Mouse (Mus musculus) E14TG2a.4 (cell line): ENCODE measurements at regions not wholly inside any gene's neighbourhood (a gene's known extent, or its start where the extent isn't known, plus 50 kb on each side); places are given as distances from the start of the nearest gene placed in this dataset.

ENCODE experiments used
- H3K27me3 ChIP-seq: 2 replicates; pipeline ENCODE4 v1.6.1; 2014; ENCODE audit warnings: low read length, control low read depth; ENCODE audit not compliant: insufficient read depth
- H3K36me3 ChIP-seq: 2 replicates; pipeline ENCODE4 v1.6.1; 2014; ENCODE audit warnings: low read length, control low read depth; ENCODE audit not compliant: insufficient read depth
- H3K4me1 ChIP-seq: replicated peaks from 2 replicates; pipeline ENCODE4 v1.6.1; 2014; ENCODE audit warnings: low read depth, low read length, control low read depth
- H3K4me3 ChIP-seq: replicated peaks from 2 replicates; pipeline ENCODE4 v1.5.1; 2014; ENCODE audit warnings: mild to moderate bottlenecking, low read length
- H3K9me3 ChIP-seq: 2 replicates; pipeline ENCODE4 v1.6.1; 2014; ENCODE audit warnings: low read length, control low read depth
- CTCF ChIP-seq: conservative IDR thresholded peaks from 2 replicates; pipeline ENCODE4 v1.5.1; 2014; ENCODE audit warnings: low read length
- NANOG ChIP-seq: IDR thresholded peaks from 2 replicates; pipeline ENCODE4 v1.6.1; 2014; ENCODE audit warnings: borderline replicate concordance, low read length, mixed read lengths
- POU5F1 ChIP-seq: IDR thresholded peaks from 2 replicates; pipeline ENCODE4 v1.6.1; 2014; ENCODE audit warnings: low read length, borderline replicate concordance

GRCm38 (mm10) chr8:50293501-50293900, 1449.8 kb upstream of the Tenm3 start:
- no peak overlapping the region for H3K4me3 ChIP-seq
- TF ChIP-seq CTCF (peak; percentile 40), POU5F1 (no peak)
- H3K4me1 ChIP-seq = no peaks in the 10 kb centered on the region
- no peaks in the 10 kb centered on the region for H3K27me3 ChIP-seq
- H3K36me3 ChIP-seq = no peaks in the 10 kb centered on the region
- H3K9me3 ChIP-seq = no peaks in the 10 kb centered on the region

GRCm38 (mm10) chr8:50292158-50292557, 1448.4 kb upstream of the Tenm3 start:
- TF ChIP-seq CTCF = peak; percentile 68
- no peak for TF ChIP-seq NANOG
- H3K4me3 ChIP-seq = no peak overlapping the region
- no peaks in the 10 kb centered on the region for H3K36me3 ChIP-seq

GRCm38 (mm10) chr8:50276346-50276745, 1432.6 kb upstream of the Tenm3 start:
- no peaks in the 10 kb centered on the region for H3K9me3 ChIP-seq
- no peak overlapping the region for H3K4me3 ChIP-seq
- no peak for TF ChIP-seq POU5F1
- no peak for TF ChIP-seq NANOG
- no peak for TF ChIP-seq CTCF
- no peaks in the 10 kb centered on the region for H3K27me3 ChIP-seq
- H3K4me1 ChIP-seq = no peaks in the 10 kb centered on the region
- H3K36me3 ChIP-seq = no peaks in the 10 kb centered on the region

More at GRCm38 (mm10) chr8:50292158-50292557, 1448.4 kb upstream of the Tenm3 start:
- Histone ChIP-seq H3K4me1 (no peaks in the 10 kb centered on the region), H3K9me3 (no peaks in the 10 kb centered on the region), H3K27me3 (no peaks in the 10 kb centered on the region)

- no peaks in the 10 kb centered on the region for H3K27me3 ChIP-seq
Observed at GRCm38 (mm10) chr8:50264757-50265156, 1421.0 kb upstream of the Tenm3 start.

More at GRCm38 (mm10) chr8:50264757-50265156, 1421.0 kb upstream of the Tenm3 start:
- TF ChIP-seq POU5F1 (no peak), NANOG (no peak), CTCF (no peak)
- Histone ChIP-seq H3K4me3 (no peak overlapping the region), H3K36me3 (no peaks in the 10 kb centered on the region), H3K4me1 (no peaks in the 10 kb centered on the region), H3K9me3 (no peaks in the 10 kb centered on the region)
